Mouse (Mus musculus) gastrocnemius, postnatal 25 days (tissue): ENCODE data around the gene Hoxd12. TPM values are rescaled to one million over a fixed set of nuclear protein-coding genes. Genes with fewer than 3 reads are reported as not detected.

Experiments used
- DNase-seq: peaks from one replicate; pipeline ENCODE4 v3.0.0; 2022
- long read RNA-seq, 2 experiments: library from polyadenylated mRNA; stranded (forward); transcript quantifications; one replicate each; pipeline ENCODE4 v2.0.0; 2021
- total RNA-seq, 2 experiments: library from RNA; stranded (reverse); gene quantifications; 1 replicate in 1 of 2; 2 replicates in 1 of 2; pipeline ENCODE4 v1.2.3; 2021

Hoxd12 gene
- not detected for total RNA-seq
- long read RNA-seq, experiment 1, result 0 reads
- long read RNA-seq, experiment 2, result 0 reads

- DNase-seq, result no peak
Measured at GRCm38 (mm10) chr2:74674881-74675665, at the start of gene Hoxd12. Gene Hoxd12, plus strand, starts transcription at chr2:74675013.

GRCm38 (mm10) chr2:74635412-74635811 is 39.4 kb upstream of the Hoxd12 start:
- no peak for DNase-seq

GRCm38 (mm10) chr2:74642431-74642830 is 32.4 kb upstream of the Hoxd12 start:
- DNase-seq, result no peak

- no peak for DNase-seq
Measured at GRCm38 (mm10) chr2:74645631-74646030, 29.2 kb upstream of the Hoxd12 start.

- DNase-seq, result no peak
Measured at GRCm38 (mm10) chr2:74647082-74647864, 27.5 kb upstream of the Hoxd12 start.

- DNase-seq, result no peak
Measured at GRCm38 (mm10) chr2:74652996-74653340, 21.8 kb upstream of the Hoxd12 start.

- no peak for DNase-seq
Measured at GRCm38 (mm10) chr2:74653781-74654535, 20.9 kb upstream of the Hoxd12 start.

- DNase-seq, result no peak
Measured at GRCm38 (mm10) chr2:74654743-74655419, 19.9 kb upstream of the Hoxd12 start.

GRCm38 (mm10) chr2:74655420-74655781 is 19.4 kb upstream of the Hoxd12 start:
- DNase-seq, result no peak

GRCm38 (mm10) chr2:74655821-74656631 is 18.8 kb upstream of the Hoxd12 start:
- no peak for DNase-seq

- no peak for DNase-seq
Measured at GRCm38 (mm10) chr2:74656632-74657021, 18.2 kb upstream of the Hoxd12 start.

- DNase-seq, result no peak
Measured at GRCm38 (mm10) chr2:74657251-74658023, 17.4 kb upstream of the Hoxd12 start.

GRCm38 (mm10) chr2:74658024-74658666 is 16.7 kb upstream of the Hoxd12 start:
- DNase-seq, result no peak

- DNase-seq, result no peak
Measured at GRCm38 (mm10) chr2:74658667-74659371, 16.0 kb upstream of the Hoxd12 start.

GRCm38 (mm10) chr2:74659507-74660005 is 15.3 kb upstream of the Hoxd12 start, which contains the start of gene Evx2:
Gene Evx2, minus strand, starts transcription at chr2:74659557.
- DNase-seq, result no peak

GRCm38 (mm10) chr2:74660421-74661375 is 14.1 kb upstream of the Hoxd12 start:
- no peak for DNase-seq

GRCm38 (mm10) chr2:74661685-74662084 is 13.1 kb upstream of the Hoxd12 start:
- DNase-seq, result no peak
